Mouse (Mus musculus) MN1 (cell line): ENCODE data around the gene Tmem14c.
"Not testable (repeated sequence)": the region's sequence is repeated elsewhere in the genome, so short reads cannot be mapped to it uniquely, and the experiment has no call there.

Experiments used
- DNase-seq: peaks from one replicate; pipeline ENCODE4 v3.0.0-alpha.2; 2016; ENCODE audit warnings: low spot score

The Tmem14c gene

GRCm38 (mm10) chr13:41015829-41016634, at the start of gene Tmem14c:
Gene Tmem14c (plus strand): TSS chr13:41016292.
- DNase-seq: peak; percentile 88

- DNase-seq: no peak
Measured at GRCm38 (mm10) chr13:40967609-40968008, 48.5 kb upstream of the Tmem14c start.

GRCm38 (mm10) chr13:40968564-40968963, 47.5 kb upstream of the Tmem14c start:
- DNase-seq: no peak

GRCm38 (mm10) chr13:40969761-40970390, 46.2 kb upstream of the Tmem14c start:
- no peak for DNase-seq

- no peak for DNase-seq
Measured at GRCm38 (mm10) chr13:40971261-40971660, 44.8 kb upstream of the Tmem14c start.

GRCm38 (mm10) chr13:40971831-40972230, 44.3 kb upstream of the Tmem14c start:
- DNase-seq: no peak

- no peak for DNase-seq
Measured at GRCm38 (mm10) chr13:40972976-40973375, 43.1 kb upstream of the Tmem14c start.

- no peak for DNase-seq
Measured at GRCm38 (mm10) chr13:40977609-40978008, 38.5 kb upstream of the Tmem14c start.

GRCm38 (mm10) chr13:40978652-40979051, 37.4 kb upstream of the Tmem14c start:
- no peak for DNase-seq

- no peak for DNase-seq
Measured at GRCm38 (mm10) chr13:40979321-40979720, 36.8 kb upstream of the Tmem14c start.

GRCm38 (mm10) chr13:40982759-40983158, 33.3 kb upstream of the Tmem14c start:
- DNase-seq: no peak

GRCm38 (mm10) chr13:40986081-40986480, 30.0 kb upstream of the Tmem14c start:
- DNase-seq: no peak

GRCm38 (mm10) chr13:40987608-40988303, 28.3 kb upstream of the Tmem14c start:
- not testable (repeated sequence) for DNase-seq

- no peak for DNase-seq
Measured at GRCm38 (mm10) chr13:40988418-40988817, 27.7 kb upstream of the Tmem14c start.

GRCm38 (mm10) chr13:40994487-40995263, 21.4 kb upstream of the Tmem14c start:
- DNase-seq: no peak

- DNase-seq: not testable (repeated sequence)
Measured at GRCm38 (mm10) chr13:40998537-40998936, 17.6 kb upstream of the Tmem14c start.

- DNase-seq: peak; percentile 58
Measured at GRCm38 (mm10) chr13:41000140-41000925, 15.8 kb upstream of the Tmem14c start.

- peak; percentile 91 for DNase-seq
Measured at GRCm38 (mm10) chr13:41000926-41001639, 15.0 kb upstream of the Tmem14c start, which contains the start of gene Pak1ip1. Gene Pak1ip1 (plus strand): TSS chr13:41001023.

- no peak for DNase-seq
Measured at GRCm38 (mm10) chr13:41002001-41002400, 14.1 kb upstream of the Tmem14c start.

- no peak for DNase-seq
Measured at GRCm38 (mm10) chr13:41006244-41006643, 9.8 kb upstream of the Tmem14c start.
